Mouse (Mus musculus): ENCODE data around the gene Cck. TPM values are rescaled to one million over a fixed set of nuclear protein-coding genes. Genes with fewer than 3 reads are reported as not detected.

Cck gene
- polyA plus RNA-seq, 1 experiment from 2014 or later: not detected

DNA sequence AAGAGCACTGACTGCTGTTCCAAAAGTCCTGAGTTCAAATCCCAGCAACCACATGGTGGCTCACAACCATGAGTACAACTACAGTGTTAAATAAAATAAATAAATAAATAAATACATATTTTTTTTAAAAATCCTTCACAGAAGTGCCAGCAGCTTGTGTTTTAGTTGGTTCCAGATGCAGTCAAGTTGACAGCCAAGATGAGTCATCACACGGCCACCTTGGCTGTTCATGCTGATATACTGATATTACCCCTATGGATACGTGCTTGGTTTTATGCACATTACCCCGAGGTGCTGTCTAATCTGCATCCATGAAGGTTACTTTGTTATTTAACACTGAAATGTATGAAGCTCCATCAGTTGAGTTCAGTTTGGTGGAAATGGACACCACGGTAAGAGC lies 16.4 kb upstream of the Cck start:
- no peaks in the 10 kb centered on the region for H3K36me3 ChIP-seq (ENCODE audit: insufficient read depth)
- H3K4me1 ChIP-seq (ENCODE audit: insufficient read depth): no peaks in the 10 kb centered on the region
- WGBS: 81% methylated on average over 4 of the region's 4 CpGs
- no peak overlapping the region for H3K27ac ChIP-seq (ENCODE audit: low read depth)
- no peaks in the 10 kb centered on the region for H3K27me3 ChIP-seq (ENCODE audit: insufficient read depth, low read length)
- H3K9me3 ChIP-seq (ENCODE audit: low read depth, low read length): no peaks in the 10 kb centered on the region
- DNase-seq (no peak), ATAC-seq (ENCODE audit: insufficient read depth) (no peak)
- H3K4me2 ChIP-seq: no peak overlapping the region
- H3K4me3 ChIP-seq (ENCODE audit: low read depth, low read length): no peak overlapping the region
- TF ChIP-seq CTCF (IDR thresholded peaks at IDR 0.05; ENCODE audit: low read depth): no peak
- H3K9ac ChIP-seq: no peak overlapping the region

DNA sequence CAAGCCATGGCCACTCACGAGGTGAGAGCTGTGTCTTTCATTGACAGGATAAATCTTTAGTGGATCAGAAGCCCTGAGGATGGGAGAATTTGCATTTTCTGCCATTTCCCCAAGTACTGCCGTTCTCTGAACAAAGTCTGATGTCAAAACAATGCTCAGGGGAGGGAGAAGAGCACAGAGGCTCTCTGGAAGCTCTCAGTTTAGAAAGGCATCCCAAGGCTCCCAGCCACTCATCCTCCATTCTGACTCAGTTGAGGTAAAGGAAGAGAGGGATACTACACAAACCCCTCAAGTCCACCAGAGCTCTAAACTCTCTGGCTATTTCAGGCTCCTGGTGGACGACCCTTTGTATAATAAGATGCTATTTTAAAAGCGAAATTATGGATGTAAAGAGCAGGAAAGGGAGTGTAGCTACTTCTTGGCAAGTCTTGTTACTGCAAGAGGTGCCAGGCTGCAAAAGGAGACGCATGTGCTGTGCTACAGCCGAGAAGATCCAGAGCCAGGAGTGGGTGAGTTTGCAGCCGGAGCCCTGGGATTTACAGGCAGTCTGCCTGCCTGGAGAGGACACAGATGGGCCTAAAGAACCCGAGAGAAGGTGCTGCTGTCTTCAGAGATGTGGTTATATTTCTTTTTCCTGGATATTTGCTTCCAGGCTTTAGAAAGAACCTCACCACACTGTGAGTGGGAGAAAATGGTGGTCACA lies 11.1 kb upstream of the Cck start:
- no peak for TF ChIP-seq CTCF (IDR thresholded peaks at IDR 0.05; ENCODE audit: low read depth)
- Histone ChIP-seq H3K27me3 (ENCODE audit: insufficient read depth, low read length) (no peaks in the 10 kb centered on the region), H3K4me1 (ENCODE audit: insufficient read depth) (no peaks in the 10 kb centered on the region), H3K4me2 (no peak overlapping the region), H3K9ac (no peak overlapping the region), H3K4me3 (ENCODE audit: low read depth, low read length) (no peak overlapping the region), H3K27ac (ENCODE audit: low read depth) (no peak overlapping the region), H3K9me3 (ENCODE audit: low read depth, low read length) (no peaks in the 10 kb centered on the region), H3K36me3 (ENCODE audit: insufficient read depth) (no peaks in the 10 kb centered on the region)
- no peak for ATAC-seq (ENCODE audit: insufficient read depth)
- DNase-seq: no peak
- 60% methylated on average over 8 of the region's 8 CpGs for WGBS

DNA sequence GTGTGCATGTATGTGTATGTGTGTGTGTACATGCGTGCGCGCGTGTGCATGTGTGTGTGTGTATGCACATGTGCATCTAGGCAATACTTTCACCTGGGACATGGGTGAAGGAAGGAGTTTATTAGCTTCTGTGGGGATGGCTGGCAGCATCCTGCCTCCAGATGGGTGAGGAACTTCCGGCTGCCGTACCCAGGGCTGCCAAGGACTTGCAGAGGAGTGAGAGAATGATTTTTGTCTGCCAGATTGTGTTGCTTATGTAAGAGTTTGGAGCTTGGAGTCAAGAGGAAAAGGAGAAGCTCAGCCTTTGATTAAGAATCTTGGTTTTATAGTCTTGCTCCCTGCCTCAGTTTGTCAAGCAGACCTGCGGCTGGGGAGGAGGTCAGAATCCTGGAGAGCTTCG lies 9.9 kb upstream of the Cck start:
- ATAC-seq (ENCODE audit: insufficient read depth) (no peak), DNase-seq (no peak)
- 87% methylated on average over 8 of the region's 8 CpGs for WGBS
- H3K9me3 ChIP-seq (ENCODE audit: low read depth, low read length): no peaks in the 10 kb centered on the region
- no peak overlapping the region for H3K4me2 ChIP-seq
- H3K4me3 ChIP-seq (ENCODE audit: low read depth, low read length): no peak overlapping the region
- H3K9ac ChIP-seq: no peak overlapping the region
- no peaks in the 10 kb centered on the region for H3K27me3 ChIP-seq (ENCODE audit: insufficient read depth, low read length)
- no peak overlapping the region for H3K27ac ChIP-seq (ENCODE audit: low read depth)
- TF ChIP-seq CTCF (IDR thresholded peaks at IDR 0.05; ENCODE audit: low read depth): no peak
- H3K36me3 ChIP-seq (ENCODE audit: insufficient read depth): no peaks in the 10 kb centered on the region
- H3K4me1 ChIP-seq (ENCODE audit: insufficient read depth): no peaks in the 10 kb centered on the region

DNA sequence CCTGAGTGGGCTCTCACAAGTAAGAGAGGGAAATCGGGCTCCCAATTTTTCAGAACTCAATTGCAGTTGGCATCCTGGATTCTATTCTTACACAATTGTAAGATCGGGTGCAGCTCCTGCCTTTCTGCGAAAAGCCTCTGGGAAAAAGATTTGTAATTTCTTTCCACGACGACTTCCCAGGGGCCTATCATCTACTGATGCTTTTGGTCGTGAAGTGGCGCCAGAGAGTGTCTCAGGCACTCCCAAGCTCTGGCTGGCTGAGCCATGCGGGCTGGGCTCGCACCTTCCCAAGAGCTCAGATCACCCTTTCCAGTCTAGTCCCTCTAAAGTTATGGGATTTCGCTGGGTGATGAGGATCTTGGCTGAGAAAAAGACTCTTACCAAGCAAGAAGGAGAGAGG lies 608 bp upstream of the Cck start:
- Histone ChIP-seq H3K9ac (no peak overlapping the region), H3K9me3 (ENCODE audit: low read depth, low read length) (no peaks in the 10 kb centered on the region), H3K4me3 (ENCODE audit: low read depth, low read length) (no peak overlapping the region), H3K4me1 (ENCODE audit: insufficient read depth) (no peaks in the 10 kb centered on the region), H3K27ac (ENCODE audit: low read depth) (no peak overlapping the region), H3K4me2 (no peak overlapping the region), H3K36me3 (ENCODE audit: insufficient read depth) (no peaks in the 10 kb centered on the region), H3K27me3 (ENCODE audit: insufficient read depth, low read length) (peaks cover 49% of the 10 kb centered on the region)
- no peak for ATAC-seq (ENCODE audit: insufficient read depth)
- no peak for TF ChIP-seq CTCF (IDR thresholded peaks at IDR 0.05; ENCODE audit: low read depth)
- 21% methylated on average over 10 of the region's 10 CpGs for WGBS
- no peak for DNase-seq

DNA sequence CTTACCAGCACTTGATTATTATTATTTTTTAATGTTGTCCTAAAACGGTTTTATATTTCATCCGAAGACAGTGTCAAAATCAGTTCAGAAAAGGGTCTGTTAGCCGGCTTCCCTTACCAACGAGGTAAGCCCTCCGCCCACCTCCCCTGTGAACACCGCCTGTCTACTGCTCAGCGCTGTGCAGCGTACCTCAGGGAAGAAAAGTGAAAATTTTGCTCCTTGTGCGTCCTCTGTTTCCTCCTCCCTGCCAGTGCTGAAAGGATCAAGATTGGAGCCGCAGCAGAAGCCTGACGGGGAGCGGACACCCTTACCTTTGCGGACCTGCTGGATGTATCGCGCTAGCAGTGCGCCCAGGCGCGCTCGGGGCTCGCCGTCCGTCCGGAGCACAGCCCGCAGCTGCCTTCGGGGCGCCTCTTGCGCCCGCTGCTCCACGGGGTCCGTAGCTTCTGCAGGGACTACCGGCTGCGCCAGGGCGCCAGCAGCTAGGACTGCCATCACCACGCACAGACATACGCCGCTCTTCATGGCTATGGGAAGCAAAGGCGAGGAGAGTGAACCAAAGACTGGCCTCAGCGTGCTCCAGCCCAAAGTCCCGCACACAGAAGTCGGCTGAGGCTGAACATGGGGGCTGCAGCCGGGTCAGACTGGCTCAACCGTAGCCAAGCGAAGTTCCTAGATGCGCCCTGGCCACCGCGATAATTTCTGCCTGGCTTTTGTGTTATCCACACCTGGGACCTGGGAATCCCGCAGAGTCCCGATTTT lies 1.3 kb downstream of the Cck start:
- no peak overlapping the region for H3K9ac ChIP-seq
- peak overlapping the region; percentile 51 for H3K4me2 ChIP-seq
- no peaks in the 10 kb centered on the region for H3K36me3 ChIP-seq (ENCODE audit: insufficient read depth)
- H3K4me3 ChIP-seq (ENCODE audit: low read depth, low read length): peak overlapping the region; percentile 23
- H3K9me3 ChIP-seq (ENCODE audit: low read depth, low read length): no peaks in the 10 kb centered on the region
- H3K27ac ChIP-seq (ENCODE audit: low read depth): no peak overlapping the region
- ATAC-seq (ENCODE audit: insufficient read depth) (peak; percentile 29; the same call in 1 of the 2 replicates), DNase-seq (peak; percentile 32)
- 2% methylated on average over 48 of the region's 48 CpGs for WGBS
- no peaks in the 10 kb centered on the region for H3K4me1 ChIP-seq (ENCODE audit: insufficient read depth)
- H3K27me3 ChIP-seq (ENCODE audit: insufficient read depth, low read length): peaks cover 49% of the 10 kb centered on the region
- no peak for TF ChIP-seq CTCF (IDR thresholded peaks at IDR 0.05; ENCODE audit: low read depth)

DNA sequence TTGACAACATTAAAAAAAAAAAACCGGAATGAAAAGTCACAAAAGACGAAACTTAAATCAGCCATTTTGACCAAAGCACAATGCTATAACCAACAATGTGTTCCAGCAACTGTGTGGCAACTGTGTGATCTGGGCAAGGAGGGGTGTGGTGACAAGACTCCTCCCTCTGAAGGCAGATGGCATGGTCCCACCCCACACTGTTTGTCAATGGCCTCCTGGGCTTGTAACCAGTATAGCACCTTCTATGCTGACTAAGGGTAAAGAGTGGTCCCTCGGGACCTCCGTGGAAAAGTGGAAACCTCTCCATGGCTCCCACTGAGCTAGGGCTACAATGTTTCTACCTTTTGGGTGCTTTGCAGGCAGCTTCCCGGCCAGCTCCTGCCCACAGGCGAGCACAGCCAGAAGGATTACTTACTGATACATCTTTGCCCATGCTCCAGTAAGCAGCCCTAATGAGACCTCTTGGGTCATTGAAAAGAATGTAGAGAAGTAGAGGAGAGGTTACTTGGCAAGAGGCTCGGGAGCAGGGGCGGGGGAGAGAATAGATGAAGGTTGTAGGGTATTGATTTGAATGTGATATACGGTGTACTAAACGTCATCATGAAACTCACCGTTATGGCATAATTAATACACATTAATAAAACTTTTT lies 3.8 kb downstream of the Cck start:
- Histone ChIP-seq H3K36me3 (ENCODE audit: insufficient read depth) (no peaks in the 10 kb centered on the region), H3K4me1 (ENCODE audit: insufficient read depth) (no peaks in the 10 kb centered on the region), H3K4me3 (ENCODE audit: low read depth, low read length) (no peak overlapping the region), H3K27me3 (ENCODE audit: insufficient read depth, low read length) (peaks cover 46% of the 10 kb centered on the region), H3K9me3 (ENCODE audit: low read depth, low read length) (no peaks in the 10 kb centered on the region), H3K9ac (no peak overlapping the region; the same call in 1 of the 2 replicates), H3K4me2 (no peak overlapping the region), H3K27ac (ENCODE audit: low read depth) (no peak overlapping the region)
- WGBS: 73% methylated on average over 11 of the region's 11 CpGs
- no peak for DNase-seq
- ATAC-seq (ENCODE audit: insufficient read depth): no peak
- no peak for TF ChIP-seq CTCF (IDR thresholded peaks at IDR 0.05; ENCODE audit: low read depth)

DNA sequence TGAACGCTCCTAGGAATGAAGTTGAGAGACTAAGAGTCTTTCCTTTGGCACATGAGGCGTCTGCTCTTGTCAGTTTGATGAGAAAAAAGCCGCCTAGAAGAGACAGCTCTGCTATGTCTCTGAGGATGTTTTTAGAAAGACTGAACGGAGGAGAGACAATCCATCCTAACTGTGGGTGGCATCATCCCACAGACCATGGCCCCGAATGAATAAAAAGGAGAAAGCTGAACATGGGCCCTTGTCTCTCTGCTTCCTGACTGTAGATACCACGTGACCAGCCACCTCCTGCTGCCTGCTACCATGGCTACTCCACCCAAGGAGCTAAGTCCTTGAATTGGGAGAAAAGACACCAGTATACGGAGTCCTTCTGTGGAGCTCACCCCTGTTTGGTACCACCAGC lies 8.3 kb downstream of the Cck start:
- WGBS: 65% methylated on average over 7 of the region's 7 CpGs
- no peak overlapping the region for H3K27ac ChIP-seq (ENCODE audit: low read depth)
- DNase-seq: no peak

More for the DNA sequence above, 8.3 kb downstream of the Cck start:
- Histone ChIP-seq H3K4me1 (ENCODE audit: insufficient read depth) (no peaks in the 10 kb centered on the region), H3K4me3 (ENCODE audit: low read depth, low read length) (no peak overlapping the region), H3K9me3 (ENCODE audit: low read depth, low read length) (no peaks in the 10 kb centered on the region), H3K27me3 (ENCODE audit: insufficient read depth, low read length) (peaks cover 1% of the 10 kb centered on the region; the same call in 1 of the 2 replicates), H3K4me2 (no peak overlapping the region), H3K9ac (no peak overlapping the region), H3K36me3 (ENCODE audit: insufficient read depth) (no peaks in the 10 kb centered on the region)
- ATAC-seq (ENCODE audit: insufficient read depth): no peak
- no peak for TF ChIP-seq CTCF (IDR thresholded peaks at IDR 0.05; ENCODE audit: low read depth)

Measured in lung, embryonic 14.5 days (tissue).